Mouse (Mus musculus): ENCODE results near the gene Tinag.
A peak's percentile ranks its signal among the peaks of the same experiment; 100 is the strongest.
"Not testable (repeated sequence)": the region's sequence is repeated elsewhere in the genome, so short reads cannot be mapped to it uniquely, and the experiment has no call there.

Tinag gene

DNA sequence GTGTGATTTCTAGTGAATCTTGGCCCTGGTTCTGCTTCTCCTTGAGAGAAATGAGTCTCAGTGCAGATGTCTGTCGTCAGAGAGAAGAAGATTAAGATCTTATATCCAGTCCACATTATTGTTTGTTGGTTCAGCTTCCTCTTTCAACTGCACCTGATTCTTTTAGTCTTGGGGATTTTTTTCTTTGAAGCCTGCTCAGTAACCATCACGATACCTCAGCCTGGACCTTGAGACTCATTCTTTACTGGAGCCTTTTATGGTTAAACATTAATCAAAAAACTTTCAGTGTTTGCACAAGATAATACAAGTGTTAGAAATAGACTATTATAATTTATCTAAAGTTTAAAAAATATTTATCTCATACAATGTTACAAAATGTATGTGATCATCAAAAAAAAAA lies at the start of gene Tinag:
TSS of gene Tinag (minus strand) at position 210 of the 400 bp plus-strand sequence.
- DNase-seq, result no peak

DNA sequence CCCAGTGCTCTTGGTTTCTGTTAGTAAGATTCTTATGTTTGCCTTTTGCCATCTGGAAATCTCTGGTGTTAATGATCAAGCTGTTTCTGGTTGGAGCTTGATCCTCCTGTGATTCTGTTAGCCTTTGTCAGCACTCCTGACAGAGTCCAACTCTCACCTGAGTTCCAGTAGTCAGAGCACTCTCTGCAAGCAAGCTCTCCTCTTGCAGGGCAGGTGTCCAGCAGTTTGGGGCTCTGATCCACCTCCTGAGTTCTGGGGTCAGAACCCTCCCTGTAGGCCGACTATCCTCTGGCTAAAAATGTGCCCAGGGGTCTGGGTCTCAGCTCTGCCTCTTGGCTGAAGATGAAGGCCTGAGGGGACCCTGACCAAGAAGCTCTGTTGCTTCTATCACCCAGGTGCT lies 37.6 kb upstream of the Tinag start:
- DNase-seq, result not testable (repeated sequence)

GRCm38 (mm10) chr9:77071676-77072075 lies 26.1 kb upstream of the Tinag start:
- no peak for DNase-seq

DNA sequence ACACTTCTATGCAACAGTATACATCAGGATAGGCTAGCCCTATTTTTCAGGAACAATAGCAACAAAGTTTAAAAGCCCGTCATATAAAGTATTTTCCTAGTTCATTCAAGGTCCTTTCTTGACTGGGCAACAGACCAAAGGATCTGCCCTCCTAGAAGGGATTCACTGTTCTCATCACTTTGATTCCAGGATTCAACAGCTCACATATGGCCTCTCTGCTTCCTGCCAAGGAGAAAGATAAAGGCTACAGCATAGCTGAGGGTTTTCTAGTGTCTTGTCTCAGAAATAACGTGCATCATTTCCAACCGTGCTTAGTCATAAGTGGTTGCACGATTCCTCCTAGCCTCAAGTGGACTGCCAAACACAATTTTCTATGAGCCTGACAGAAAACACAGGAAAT lies 11.0 kb upstream of the Tinag start:
- DNase-seq, result no peak

GRCm38 (mm10) chr9:77054426-77055193 lies 9.0 kb upstream of the Tinag start:
- no peak for DNase-seq

GRCm38 (mm10) chr9:77051406-77051805 lies 5.8 kb upstream of the Tinag start:
- no peak for DNase-seq

DNA sequence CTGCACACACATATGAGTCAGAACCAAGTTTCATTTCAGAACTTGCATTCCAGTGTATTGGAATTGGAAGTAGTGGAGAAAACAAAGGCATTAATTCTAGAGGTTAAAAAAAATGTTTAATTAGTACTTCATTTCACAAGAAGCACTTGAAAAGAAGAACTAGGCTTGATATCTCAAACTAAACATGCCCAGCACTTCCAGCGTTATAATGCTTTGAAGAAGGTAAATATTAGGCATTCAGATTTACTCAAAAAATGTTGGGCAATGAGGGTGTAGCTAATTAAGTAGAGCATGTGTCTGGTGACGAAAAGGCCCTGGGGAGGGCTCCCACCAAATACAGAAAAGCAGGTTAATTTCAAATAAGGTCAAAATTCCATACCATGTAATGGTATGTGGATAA lies 4.1 kb upstream of the Tinag start:
- DNase-seq, result no peak

DNA sequence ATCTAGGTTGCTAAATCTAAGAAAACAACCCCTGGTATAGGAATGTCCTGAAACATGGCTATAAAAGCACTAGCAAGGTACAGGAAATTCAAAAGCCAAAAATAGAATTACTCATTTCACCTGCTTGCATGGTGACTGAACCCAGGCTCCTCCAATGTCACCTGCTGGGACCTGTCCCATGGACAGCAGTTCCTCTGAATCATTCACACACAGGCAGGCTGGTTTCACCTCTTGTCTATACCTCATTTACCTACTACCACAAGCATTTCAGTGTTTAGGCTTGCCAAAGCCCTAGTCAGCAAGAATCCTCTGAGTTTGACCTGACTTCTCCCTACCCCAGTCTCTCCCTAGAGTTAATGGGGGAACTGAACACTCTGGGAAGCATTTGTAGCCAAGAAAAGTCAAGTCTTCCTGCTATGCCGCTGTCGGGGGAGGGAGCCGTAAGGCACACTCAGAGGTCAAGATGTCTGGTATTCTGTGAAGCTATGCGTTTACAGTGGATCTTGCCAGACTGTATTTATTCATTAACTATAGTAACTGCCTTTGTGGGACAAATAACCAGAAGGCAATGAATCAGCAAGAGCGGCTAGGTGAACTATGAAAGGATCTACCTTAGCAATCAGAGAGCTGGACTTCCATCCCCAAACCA lies 597 bp upstream of the Tinag start:
- DNase-seq, result no peak

DNA sequence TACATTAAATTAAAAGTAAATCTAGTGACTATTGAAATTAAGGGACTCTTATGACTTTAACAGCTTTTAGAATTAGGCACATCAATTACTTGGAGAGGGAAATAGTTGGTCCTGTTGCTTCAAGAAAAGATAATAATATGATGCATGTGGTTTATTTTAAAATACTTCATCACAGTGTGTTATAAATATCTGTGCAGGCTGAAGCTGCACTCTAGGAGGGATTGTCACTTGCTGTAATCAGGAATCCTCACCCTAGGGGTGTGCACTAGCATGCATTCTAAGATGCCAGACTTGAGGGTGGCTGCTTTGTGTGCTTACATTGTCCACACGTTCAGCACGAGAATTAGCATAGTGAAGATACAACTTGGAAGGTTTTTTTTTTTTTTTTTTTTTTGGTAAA lies 10.2 kb downstream of the Tinag start:
- no peak for DNase-seq

- no peak for DNase-seq
These were observed 13.0 kb downstream of the Tinag start for GRCm38 (mm10) chr9:77032430-77033154.

- no peak for DNase-seq
These were observed 20.3 kb downstream of the Tinag start for GRCm38 (mm10) chr9:77025271-77025670.

GRCm38 (mm10) chr9:77018935-77019334 lies 26.7 kb downstream of the Tinag start:
- no peak for DNase-seq

DNA sequence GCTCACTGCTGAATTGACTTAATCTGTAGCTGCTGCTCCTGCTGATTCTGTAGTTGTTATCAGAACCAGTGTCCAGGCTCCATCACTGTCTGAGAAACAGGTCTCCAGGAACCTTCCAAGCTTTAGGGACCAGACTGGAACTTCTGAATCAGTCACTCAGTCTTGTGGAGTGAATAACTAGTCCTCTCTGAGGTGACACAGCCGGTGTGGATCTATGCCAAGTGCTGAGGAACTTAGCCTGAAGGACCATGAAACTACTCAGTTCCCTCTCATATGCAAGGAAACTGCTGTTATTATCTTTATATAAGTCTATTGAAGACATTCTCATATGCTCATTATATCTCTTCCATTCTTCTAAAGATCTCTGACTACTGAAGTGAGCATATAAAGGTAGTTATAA lies 49.6 kb downstream of the Tinag start:
- DNase-seq, result no peak

DNA sequence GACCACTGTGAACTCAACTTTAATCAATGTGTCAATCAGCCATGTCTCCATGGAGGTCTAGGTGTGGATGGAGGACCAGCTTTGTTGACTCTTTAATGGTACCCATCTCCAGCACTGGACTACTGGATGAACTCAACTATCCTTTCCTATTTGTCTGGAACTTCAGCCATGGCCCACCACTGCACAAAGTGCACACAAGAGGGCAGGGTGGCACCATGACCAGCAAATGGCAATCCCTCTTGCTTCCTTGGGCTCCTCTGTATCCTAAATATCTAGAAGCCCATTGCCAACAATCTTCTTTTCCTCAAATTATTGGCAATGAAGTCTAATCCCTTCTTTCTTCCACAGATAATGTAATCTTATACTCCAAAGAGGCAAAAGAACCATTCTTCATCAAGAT lies 55.6 kb downstream of the Tinag start:
- peak in 1 of 2 experiments; percentile 3 for DNase-seq

DNA sequence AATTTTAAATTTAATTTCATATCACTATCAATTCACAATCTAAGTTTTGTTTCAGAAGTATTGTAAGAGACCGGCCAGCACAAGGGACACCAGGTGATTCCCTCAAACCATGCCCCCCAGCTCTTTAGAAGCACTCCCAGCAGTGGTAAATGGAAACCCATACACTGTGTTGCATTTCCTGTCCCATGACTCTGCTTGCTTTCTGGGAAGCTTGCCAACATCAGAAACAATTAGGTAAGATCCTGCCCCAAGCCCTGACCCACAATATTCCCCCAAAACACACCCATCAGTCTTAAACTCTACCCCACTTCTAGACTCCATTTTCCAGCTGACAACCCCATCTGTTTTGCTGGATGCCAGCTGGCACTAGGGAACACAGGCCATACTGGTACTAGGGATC lies 110.8 kb downstream of the Tinag start:
- DNase-seq, result no peak

GRCm38 (mm10) chr9:76915093-76915661 lies 130.4 kb downstream of the Tinag start:
- DNase-seq, result no peak

All from cerebellum, adult 18-20 months (tissue).